Mouse (Mus musculus) thymus, postnatal 14 days (tissue): ENCODE measurements around the gene Rft1.

Experiments
- DNase-seq: peaks from one replicate; pipeline ENCODE4 v3.0.0; 2021

Rft1 gene

DNA sequence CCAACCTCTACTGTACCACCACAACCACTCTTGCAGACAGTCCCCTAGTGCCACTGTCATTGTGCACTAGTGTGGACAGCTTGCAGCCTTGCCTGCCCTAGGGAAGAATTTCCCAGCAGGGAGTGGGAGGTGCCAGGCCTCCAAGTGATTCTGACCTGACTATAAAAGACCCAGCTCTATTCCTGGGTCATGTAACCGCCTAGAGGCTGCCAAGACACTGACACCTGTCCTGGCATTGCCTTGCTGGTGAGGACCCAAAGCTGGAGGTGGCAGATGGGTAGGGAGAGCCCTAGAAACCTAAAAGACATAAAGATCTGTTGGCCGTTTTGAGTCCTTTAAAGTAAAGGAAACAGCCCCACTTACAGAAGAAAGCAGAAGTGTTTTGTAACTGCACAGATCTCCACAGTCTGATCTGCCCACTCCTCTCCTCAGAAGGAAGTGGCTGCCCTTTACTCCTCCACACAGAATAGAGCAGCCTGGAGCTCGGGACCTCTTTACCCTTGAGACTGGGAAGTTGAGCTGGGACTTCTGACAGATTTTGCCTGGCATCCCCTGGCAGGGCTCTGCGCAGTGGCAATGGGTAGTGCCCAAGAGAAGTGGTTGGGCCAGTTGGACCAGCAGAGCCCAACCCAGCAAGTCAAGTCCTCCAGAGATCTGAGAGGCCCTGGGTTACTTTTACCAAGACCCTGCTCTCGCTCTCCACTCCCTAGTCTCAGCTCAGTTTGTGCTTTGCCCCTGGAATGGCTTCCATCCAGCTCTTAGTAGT lies 23.2 kb upstream of the Rft1 start:
- no peak for DNase-seq

DNA sequence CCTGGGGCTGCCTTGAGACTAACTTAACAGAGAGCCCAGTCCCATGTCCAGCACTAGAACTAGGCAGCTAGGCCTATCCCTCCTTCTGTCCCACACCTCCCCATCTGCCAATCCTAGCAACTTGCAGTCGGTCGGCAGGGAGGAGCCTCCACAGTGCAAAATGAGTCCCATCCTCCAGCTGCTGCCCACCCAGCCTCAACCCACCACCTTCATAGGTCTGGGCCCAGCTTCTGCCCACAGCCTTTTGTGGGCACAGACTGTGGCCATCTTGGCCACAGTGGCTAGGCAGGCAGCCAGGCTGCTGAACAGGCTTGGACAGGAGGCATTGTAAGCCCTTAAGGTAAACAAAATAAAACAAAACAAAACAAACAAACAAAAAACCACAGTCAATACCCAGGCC lies 22.3 kb upstream of the Rft1 start:
- no peak for DNase-seq

DNA sequence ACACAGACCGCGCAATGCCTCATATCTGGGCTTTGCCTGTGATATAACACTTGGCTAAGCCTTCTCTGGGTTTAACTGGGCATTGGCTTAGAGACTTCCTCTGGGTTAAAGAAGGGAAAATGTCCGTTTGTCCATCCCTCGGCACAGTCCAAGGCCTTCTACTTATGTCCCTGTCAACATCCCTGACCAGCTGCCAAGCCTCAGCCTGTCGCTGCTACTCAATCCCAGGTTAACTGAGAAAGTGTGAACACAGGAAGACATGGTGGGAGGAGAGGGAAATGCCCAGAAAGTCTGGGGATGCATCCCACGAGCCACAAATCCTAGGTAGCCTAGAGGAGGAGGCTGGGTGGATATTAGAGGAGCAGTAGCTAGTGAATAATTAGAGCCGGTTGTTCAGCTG lies 20.5 kb upstream of the Rft1 start:
- no peak for DNase-seq

DNA sequence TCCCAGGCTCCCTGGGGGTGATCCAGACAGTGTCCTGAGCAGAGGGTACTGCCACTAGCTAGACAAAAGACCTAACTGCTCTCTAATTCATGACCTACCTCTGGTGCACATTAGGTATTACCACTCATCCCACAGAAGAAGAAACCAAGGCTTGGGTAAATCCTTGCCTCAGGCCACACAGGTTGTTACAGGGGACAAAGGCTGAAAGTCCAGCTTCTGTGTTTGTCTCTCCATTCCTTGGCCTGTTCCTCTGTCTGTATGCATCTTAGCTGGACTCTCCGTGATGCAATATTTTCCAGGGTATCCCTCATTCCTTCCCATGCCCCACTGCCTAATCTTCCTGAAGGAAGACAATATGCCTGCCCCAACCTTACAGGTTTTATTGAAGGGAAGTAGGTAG lies 19.7 kb upstream of the Rft1 start:
- DNase-seq: no peak

DNA sequence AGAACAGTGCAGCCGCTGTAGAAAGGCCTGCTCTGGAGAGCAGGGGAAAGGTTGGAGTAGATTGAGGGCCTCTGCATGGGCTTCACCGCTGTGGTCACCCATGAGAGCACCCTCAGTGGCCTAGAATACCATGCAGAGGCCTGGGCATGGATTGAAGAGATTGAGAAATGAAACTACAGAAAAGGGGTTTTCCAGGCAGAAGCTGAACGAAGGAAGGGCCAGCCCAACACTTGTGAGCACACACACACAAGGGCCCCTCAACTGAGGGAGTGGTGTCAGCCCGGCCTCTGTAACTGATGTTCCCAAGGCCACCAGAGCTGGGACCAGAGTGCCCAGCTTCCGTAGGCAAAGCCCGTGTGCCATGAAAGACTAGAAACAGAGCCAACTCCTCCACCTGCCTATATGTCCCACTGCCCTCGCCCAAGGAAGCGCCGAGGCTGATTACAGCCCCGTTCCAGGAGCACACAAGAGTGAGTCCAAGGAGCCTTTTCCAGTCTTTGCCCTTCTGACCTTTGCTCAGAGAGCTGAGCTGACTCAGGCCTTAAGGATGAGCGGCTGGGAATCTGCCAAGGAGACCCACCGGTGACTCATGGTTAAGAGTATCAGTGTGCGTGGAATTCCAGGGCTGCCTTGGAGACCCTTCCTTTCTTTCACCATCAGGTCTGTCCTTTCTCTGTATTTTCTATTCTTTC lies 18.8 kb upstream of the Rft1 start:
- DNase-seq: no peak

DNA sequence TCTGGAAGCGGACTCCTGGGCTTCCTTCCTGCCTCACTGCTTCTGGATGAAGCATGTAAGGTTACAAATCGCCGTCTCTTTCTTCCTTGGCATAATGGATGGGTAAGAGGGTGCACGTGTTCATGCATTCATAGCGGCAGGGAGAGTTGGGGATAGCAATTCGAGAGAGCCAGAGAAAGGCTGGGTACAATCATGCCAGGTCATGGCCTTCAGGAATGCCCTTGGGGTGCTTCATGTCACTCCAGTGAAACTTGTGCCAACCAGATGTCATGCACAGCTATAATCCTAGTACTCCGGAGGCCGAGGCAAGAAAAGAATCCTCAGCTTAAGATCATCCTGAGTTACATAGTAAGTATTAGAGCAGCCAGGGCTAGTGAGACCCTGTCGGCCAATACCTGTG lies 17.7 kb upstream of the Rft1 start:
- no peak for DNase-seq

DNA sequence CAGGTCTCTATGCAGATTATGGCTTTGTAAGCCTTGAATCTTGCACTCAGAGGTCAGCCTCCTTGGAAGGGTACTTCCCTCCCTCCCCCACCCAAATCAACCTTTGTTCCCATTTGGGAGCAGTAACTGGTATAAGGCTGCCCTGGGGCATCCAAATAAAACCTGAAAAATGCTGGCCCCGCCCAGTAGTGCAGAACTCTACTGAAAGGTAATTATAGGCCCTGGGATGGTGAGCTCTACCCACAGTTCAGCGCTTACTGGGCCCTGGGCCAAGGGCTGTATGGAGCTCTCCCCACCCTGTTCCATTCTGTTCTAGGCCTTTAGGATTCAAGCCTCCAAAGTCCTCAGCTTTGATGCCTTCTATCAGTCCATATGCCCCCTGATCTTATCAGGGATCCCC lies 17.1 kb upstream of the Rft1 start:
- no peak for DNase-seq

DNA sequence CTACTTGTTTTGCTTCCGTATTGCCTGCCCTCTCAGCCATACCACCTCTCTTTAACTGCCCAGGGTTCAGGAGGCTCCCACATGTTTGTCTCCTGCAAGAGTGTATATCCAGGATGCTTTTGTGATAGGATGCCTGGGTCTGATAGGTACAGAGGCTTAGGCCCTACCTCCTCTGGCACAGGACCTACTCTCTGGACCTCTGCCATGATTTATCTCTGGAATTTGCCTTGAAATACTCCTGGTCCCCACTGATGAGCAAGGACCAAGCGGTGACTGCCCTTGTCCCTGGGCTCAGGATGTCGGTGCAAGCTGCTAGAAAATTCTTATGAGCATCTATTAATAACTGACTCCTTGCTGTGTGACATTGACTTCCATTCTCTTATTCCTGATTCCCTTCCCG lies 16.2 kb upstream of the Rft1 start:
- DNase-seq: no peak

DNA sequence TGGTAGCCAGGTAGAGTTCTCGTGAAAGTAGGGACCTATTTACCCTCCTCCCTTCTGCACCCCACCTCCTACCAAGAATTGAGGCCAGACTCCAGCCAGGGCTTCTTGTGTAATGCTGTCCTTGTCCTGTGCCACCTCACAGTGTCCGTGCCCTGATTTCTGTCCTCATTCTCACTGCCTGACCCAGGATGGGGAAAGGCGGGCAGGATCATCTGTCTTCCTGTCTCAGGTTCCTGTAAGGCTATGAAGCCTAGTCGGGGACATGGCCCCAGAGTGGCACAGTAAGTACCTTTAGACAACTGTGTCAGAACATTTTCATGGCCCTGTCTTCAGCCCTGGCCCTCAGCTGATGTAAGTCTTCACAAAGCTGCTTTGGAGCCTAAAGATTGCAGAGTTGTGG lies 15.5 kb upstream of the Rft1 start:
- no peak for DNase-seq

DNA sequence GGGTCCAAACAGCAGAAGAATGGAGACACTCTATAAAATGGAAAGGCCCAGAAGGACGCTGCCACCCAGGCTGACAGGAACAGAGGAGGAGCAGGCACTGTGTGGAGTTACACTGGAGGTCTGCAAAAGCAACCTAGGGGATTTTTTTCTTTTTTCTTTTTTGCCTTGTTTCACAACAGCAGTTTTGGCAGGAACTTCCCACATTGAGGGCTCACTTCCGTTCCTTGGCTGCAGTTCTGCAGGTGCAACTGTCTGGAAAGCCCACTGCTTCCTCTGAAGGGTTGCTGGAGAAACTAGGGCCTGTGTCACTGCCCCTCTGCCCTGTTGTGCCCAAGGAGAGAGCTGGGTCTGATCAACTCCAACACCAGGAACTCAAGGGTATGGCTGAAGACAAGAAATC lies 12.4 kb upstream of the Rft1 start:
- peak; percentile 60 for DNase-seq

DNA sequence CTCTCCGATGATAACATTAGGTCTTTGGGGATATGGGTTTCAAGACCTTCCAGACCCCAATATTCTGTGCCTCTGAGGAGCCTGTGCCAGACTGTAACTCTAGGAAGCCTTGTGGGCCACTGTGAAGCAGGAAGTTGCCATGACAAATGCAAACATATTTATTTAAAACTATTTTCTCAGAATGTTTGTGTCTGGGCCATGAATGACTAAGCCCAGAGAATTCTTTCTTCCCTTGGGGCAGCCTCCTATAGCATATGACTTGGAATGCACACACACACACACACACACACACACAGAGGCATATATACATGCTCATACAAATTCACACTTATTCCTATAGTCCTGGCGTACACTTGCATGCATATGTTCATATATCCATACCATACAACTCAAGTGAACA lies 10.1 kb upstream of the Rft1 start:
- no peak for DNase-seq

DNA sequence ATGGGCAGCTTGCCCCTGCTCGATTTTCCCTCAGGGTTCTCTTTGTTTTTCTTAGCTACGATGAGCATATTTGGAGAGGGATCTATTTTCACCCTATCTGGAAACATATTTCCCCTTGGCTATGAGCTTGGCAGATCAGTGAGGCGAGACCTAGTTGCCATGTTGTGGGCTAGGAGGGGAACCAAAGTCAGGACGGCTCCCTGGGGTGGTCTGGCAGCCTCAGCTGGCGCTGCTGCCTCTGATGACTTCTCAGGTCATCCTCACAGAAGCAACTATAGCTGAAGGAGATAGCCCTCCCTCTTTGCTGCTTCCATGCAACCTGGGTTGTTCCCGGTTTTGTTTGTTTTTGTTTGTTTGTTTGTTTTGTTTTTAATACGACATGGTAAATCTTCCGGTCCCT lies 9.1 kb upstream of the Rft1 start:
- DNase-seq: no peak

DNA sequence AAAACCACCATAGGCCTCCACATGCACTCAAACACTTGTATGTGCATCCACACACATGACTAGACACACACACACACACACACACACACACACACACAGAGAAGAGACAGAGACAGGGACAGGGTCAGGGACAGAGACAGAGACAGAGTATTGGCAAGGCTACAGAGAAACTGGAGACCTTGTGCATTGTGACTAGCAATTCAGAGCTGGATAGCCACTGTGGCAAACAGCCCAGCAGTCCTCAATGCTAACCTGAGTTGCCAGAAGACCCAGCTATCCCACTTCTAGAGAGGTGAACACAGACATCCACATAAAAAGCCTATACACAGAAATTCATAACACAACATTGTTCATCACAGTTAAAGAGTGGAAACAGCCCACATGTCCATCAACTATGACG lies 7.7 kb upstream of the Rft1 start:
- DNase-seq: no peak

DNA sequence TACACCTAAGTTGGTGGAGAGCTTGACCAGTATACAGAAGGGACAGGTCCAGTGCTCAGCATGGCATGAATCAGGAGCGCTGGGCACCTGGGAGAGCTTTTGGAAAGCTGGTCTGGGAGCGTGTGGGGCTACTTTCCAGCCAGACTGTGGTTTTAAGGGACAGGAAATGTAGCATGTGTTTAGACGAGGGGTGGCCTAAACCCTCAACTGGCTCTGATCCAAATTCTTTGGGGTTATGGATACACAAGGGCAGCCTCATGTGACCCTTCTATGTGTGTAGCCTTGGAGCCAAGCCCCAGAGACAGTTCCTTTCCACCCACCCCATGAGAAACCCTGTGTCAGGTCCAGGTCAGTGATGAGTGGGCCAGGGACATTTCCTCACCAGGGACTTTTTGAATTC lies 5.7 kb upstream of the Rft1 start:
- no peak for DNase-seq

DNA sequence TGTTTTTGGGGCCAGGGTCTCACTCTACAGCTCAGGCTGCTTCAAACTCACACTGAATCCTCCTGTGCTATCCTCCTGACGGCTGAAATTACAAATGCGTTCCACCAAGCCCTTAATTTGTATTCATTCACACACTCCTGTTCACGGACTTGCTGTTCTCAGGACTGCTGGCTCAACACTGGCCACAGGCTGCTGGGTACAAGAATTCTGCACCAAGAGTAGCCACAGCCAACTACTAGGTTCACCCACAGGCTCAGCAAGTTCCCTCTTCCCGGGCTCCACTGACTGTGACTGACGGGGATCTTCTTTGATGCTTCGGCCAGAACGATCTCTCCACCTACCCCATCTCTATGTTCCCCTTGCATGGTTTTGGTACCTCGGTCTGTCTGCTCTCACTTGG lies 4.4 kb upstream of the Rft1 start:
- no peak for DNase-seq

DNA sequence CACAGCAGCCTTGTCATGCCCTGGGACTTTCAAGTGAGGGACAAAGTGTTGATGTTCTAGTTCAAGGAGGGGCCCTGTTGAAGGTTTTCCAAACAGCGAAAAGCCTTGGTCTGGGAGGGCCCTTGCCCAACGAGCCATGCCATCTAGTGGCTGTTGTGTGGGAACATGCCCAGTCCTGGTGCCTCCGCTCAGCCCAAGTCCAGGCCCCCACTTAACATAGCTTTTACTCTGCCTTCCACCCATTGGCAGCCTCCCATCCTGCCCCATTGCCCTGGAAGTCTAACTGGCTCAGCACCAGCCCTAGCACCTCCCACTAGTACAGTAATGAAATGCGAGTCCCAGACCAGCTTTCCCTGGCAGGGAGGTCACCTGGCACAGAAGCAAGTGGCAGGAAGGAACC lies 3.2 kb upstream of the Rft1 start:
- no peak for DNase-seq

DNA sequence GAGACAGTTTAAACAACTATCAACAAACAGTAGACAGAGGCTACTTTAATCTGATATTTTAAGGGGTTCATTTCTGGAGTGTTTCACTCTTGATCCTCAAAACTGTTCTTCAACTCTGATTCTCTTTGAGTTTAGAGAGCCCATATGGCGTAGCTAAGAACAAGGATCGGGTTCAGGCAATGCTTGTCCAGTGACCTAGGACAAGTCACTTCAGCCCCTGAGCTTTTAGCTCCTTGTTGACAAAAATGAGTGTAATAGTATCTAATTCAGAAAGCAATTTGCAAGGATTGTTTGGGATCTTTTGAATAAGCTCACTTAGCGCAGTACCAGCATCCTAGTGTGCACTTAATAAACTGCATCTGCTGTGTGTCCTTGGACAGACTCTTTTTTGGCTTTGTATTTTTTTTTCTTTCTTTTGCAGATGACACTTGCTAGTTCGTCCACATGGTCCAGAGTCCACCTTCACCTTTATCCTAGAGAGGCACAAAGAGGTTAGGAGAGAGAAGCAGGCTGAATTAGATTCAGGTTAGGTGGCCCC lies 600 bp downstream of the Rft1 start:
- no peak for DNase-seq

DNA sequence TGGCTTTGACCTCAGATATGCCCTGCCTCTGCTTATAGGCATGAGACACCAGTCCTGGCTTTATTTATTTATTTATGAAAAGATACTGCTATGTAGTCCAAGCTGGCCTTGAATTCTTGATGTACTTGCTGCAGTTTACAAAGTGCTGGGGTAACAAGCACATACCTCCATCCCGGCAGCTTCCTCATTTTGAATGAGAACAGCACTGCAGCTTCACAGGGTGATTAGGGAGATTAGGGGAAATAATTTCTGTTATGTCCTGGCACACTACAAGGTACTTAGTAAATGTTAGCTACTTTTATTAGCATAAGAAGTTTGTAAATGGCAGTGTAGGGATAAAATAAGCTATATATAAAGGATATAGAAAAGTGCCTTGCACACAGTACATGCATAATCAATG lies 1.4 kb downstream of the Rft1 start:
- DNase-seq: no peak

DNA sequence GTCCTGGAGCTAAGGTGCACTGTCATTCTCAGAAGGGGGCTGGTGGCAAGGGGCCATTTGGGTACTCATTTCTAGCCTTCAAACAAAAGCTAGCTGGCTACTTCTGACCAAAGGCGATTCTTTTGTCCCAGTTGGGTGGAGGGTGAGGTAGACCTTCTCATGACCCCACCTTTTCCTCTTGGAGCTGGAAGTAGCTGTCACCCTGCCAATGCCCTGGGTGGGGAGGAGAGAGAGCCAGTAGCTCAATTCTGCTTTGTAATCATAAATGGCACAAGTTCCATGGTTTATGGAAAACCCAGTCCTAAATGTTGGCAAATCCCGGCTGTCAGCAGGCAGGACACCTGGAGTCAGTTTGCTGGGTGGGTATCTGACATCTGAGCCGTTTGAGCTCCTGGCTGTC lies 11.9 kb downstream of the Rft1 start:
- DNase-seq: no peak

DNA sequence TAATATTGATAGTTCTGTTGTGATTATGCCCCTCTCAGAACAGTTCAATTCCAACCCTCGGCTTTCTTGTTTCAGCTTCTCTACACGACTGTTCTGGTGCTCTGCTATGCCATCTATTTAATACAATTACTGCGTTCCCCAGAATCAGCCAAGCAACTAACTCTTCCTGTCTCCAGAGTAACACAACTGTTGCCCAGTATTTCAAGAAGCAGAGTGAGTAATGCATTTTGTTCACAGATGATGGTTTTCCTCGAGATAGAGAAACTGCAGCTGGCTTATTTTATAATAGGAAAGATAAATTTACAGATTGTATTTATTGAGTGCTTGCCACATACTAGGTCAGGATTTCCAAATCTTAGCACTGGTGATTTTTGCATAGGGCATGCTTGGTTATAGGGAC lies 12.4 kb downstream of the Rft1 start:
- DNase-seq: no peak

DNA sequence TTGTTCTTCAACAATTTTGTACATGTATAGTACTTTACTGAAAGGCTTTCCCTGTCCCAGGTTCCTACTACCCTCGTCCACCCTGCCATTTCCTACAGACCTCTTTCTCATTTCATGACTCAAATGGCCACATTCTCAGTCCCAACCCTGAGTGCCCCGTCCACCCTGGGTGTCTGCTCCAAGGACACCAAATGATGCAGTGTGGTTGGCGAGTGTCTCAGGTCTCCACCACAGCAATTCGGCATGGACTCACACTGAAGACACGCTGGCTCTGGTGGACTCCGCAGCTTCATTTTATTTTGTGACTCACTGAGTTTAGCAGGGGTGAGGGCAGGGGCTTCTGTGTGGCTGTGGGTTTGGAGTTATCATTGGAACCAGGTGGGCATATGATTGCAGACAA lies 16.0 kb downstream of the Rft1 start:
- no peak for DNase-seq

DNA sequence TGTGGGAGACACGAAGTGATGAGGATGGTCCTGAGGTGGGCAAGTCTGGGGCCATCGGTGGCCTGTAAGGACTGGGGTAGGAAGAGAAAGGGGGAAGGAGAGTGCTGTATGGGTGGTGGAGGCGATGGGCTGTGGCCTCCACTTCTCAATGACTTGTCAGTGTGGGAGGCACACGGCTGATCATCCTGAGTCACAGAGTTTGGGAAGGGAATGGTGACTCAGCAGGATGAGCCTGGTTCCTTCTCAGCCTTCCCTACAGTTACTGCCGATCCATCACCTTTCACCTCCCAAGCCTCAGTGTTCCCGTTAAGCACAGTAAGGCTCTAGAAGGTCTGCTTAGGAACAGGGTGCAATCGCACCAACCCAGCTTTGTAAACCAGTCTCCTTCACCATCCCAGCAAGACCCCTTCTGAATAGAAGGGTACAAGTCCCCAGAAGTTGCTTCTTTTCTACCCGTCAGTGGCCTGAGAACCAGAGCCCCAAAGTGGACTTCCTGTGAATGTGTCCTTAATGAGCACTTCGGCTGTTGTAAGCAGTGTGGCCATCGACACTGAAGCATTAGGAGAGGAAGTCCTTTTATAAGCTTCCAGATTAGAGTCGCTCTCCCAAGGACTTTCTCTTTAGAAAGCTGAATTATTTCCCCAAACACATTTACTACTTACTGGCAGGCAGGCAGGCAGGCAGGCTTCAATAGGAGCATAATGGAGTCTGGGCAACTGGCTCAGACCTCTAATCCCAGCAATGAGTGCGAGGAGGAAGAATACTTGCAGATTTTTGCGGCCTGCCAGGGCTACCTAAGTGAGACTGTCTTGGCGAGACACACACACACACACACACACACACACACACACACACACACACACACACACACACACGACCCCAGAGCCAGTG lies 17.2 kb downstream of the Rft1 start:
- no peak for DNase-seq

DNA sequence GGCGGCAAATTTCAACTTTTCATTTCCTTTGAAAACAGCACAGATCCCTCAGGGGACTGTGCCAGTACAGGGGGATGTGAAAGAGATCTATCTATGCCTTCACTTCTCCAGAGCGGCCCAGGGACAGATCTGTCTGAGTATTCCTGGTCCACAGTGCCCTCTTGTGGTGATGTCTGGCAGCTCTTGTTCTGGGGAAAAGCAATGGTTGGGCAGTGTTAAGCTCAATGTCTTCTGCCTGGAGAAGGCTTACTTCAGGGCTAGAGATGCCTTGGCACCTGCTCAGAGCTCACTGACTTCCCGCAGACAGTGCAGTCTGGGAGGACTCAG lies 17.8 kb downstream of the Rft1 start:
- peak; percentile 86 for DNase-seq

DNA sequence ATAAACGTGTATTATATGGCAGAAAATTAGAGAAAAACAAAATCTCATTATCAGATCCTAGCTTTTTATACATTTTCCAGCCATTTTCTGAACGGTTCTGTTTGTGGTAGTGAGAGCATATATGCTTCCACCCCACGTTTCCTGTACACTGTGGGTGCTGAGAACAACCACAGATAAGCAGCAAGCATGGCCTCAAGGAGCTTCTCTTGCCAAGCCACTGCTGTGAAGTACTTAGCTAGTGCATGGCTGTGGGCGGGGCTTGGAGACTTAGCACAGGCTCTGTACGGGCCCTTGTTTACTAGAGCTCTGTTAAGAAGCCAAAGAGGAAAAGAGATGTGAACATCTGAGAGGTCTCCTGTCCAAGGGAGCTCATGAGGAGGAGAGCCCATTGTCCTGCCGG lies 20.8 kb downstream of the Rft1 start:
- DNase-seq: peak; percentile 67
